Mouse (Mus musculus): Measurements from ENCODE around the gene Lrrc66.

DNA sequence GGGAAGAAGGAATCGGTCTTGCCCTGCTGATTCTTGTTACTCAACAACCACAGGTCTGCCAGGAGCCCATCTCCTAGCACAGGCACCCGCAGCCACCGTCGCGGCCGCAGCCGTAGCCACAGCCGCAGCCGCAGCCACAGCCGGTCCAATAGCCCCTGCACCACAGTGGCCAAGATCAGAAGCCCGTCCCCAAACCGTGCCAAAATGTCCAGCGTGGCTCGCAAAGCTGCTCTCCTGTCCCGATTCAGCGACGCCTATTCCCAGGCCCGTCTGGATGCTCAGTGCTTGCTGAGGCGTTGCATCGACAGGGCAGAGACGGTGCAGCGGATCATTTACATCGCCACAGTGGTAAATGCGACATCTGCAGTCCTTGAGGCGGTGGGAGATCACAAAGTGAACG lies 37.1 kb upstream of the Lrrc66 start:
- TF ChIP-seq CTCF (IDR thresholded peaks at IDR 0.05; ENCODE audit: extremely low read depth, insufficient read depth, low read length) (no peak), POLR2A (IDR thresholded peaks at IDR 0.05; ENCODE audit: extremely low read depth, insufficient read depth, low read length) (no peak)

All from cortical plate, adult 2 months (tissue).